Mouse (Mus musculus) intestine, embryonic 16.5 days (tissue): ENCODE data around the gene Creb3l1. TPM values are rescaled to one million over a fixed set of nuclear protein-coding genes. Genes with fewer than 3 reads are reported as not detected.

ENCODE experiments used
- ATAC-seq: fragments of 200-750 bp; cut with Nextera tagmentation; 2 replicates; pipeline ENCODE4 v1.8.0; 2017; ENCODE audit warnings: moderate TSS enrichment, moderate library complexity
- H3K27ac ChIP-seq: fragments of 300-500 bp; sonication (generic); 2 replicates; pipeline ENCODE4 v1.5.1; 2014; ENCODE audit warnings: mild to moderate bottlenecking, low read length
- H3K27me3 ChIP-seq: fragments of 300-500 bp; sonication (generic); replicated peaks from 2 replicates; pipeline ENCODE4 v1.6.1; 2014; ENCODE audit warnings: low read length, control low read depth, mixed read lengths; ENCODE audit not compliant: control insufficient read depth, insufficient read depth
- H3K36me3 ChIP-seq: fragments of 300-500 bp; sonication (generic); 2 replicates; pipeline ENCODE4 v1.6.1; 2014; ENCODE audit warnings: low read length, control low read depth; ENCODE audit not compliant: control insufficient read depth, insufficient read depth
- H3K4me1 ChIP-seq: fragments of 300-500 bp; sonication (generic); 2 replicates; pipeline ENCODE4 v1.6.1; 2014; ENCODE audit warnings: low read length, control low read depth, mixed read lengths; ENCODE audit not compliant: control insufficient read depth, insufficient read depth
- H3K4me2 ChIP-seq: fragments of 300-500 bp; sonication (generic); 2 replicates; pipeline ENCODE4 v1.6.1; 2014; ENCODE audit warnings: low read depth, low read length, control low read depth
- H3K4me3 ChIP-seq: fragments of 300-500 bp; sonication (generic); 2 replicates; pipeline ENCODE4 v1.5.1; 2014; ENCODE audit warnings: mild to moderate bottlenecking, low read length
- H3K9ac ChIP-seq: fragments of 300-500 bp; sonication (generic); 2 replicates; pipeline ENCODE4 v1.6.1; 2014; ENCODE audit warnings: low read depth, low read length
- H3K9me3 ChIP-seq: fragments of 300-500 bp; sonication (generic); 2 replicates; pipeline ENCODE4 v1.6.1; 2016; ENCODE audit warnings: low read length, control low read depth; ENCODE audit not compliant: control insufficient read depth
- WGBS: fragments of 180-500 bp; shearing (Covaris S2); extraction: QIAGEN DNeasy Blood & Tissue Kit; methylation state at CpG from one replicate; pipeline ENCODE4 v1.1.7; 2014; 5-methylcytosine and 5-hydroxymethylcytosine counted together
- polyA plus RNA-seq: library from polyadenylated mRNA; unstranded; fragments of >200 nt; fragmentation: Nextera tagmentation; extraction: Ambion mirVana; gene quantifications from 2 replicates; pipeline ENCODE4 v1.2.1, GENCODE M21; 2015

Gene Creb3l1
- polyA plus RNA-seq, 1 experiment from 2014 or later, result 16.6 TPM

GRCm38 (mm10) chr2:91989750-91990149, 34.6 kb downstream of the Creb3l1 start:
- ATAC-seq, result no peak
- H3K4me2 ChIP-seq, result no peak overlapping the region
- H3K9ac ChIP-seq, result no peak overlapping the region
- no peak overlapping the region for H3K4me3 ChIP-seq
- H3K9me3 ChIP-seq, result no peaks in the 10 kb centered on the region
- H3K27me3 ChIP-seq, result no peaks in the 10 kb centered on the region
- H3K4me1 ChIP-seq, result peaks cover 7% of the 10 kb centered on the region
- H3K36me3 ChIP-seq, result peaks cover 11% of the 10 kb centered on the region; the same call in 1 of the 2 replicates
- no peak overlapping the region for H3K27ac ChIP-seq

- Histone ChIP-seq H3K9me3 (no peaks in the 10 kb centered on the region), H3K4me2 (no peak overlapping the region), H3K27me3 (no peaks in the 10 kb centered on the region), H3K36me3 (peaks cover 11% of the 10 kb centered on the region; the same call in 1 of the 2 replicates), H3K4me1 (peaks cover 15% of the 10 kb centered on the region), H3K9ac (no peak overlapping the region), H3K4me3 (no peak overlapping the region), H3K27ac (no peak overlapping the region)
- 0% methylated on average over 3 of the region's 3 CpGs for WGBS
- no peak for ATAC-seq
Measured at GRCm38 (mm10) chr2:91987542-91987941, 36.8 kb downstream of the Creb3l1 start.

GRCm38 (mm10) chr2:91986071-91986470, 38.2 kb downstream of the Creb3l1 start:
- no peaks in the 10 kb centered on the region for H3K9me3 ChIP-seq
- no peak overlapping the region for H3K4me3 ChIP-seq
- WGBS, result 17% methylated on average over 5 of the region's 5 CpGs
- H3K9ac ChIP-seq, result peak overlapping the region; percentile 18; the same call in 1 of the 2 replicates
- peak overlapping the region; percentile 8; the same call in 1 of the 2 replicates for H3K27ac ChIP-seq
- H3K27me3 ChIP-seq, result no peaks in the 10 kb centered on the region
- ATAC-seq, result peak; percentile 45
- H3K36me3 ChIP-seq, result peaks cover 11% of the 10 kb centered on the region; the same call in 1 of the 2 replicates
- H3K4me2 ChIP-seq, result no peak overlapping the region
- peaks cover 15% of the 10 kb centered on the region for H3K4me1 ChIP-seq

- Histone ChIP-seq H3K4me1 (peaks cover 15% of the 10 kb centered on the region), H3K27ac (peak overlapping the region; percentile 95), H3K36me3 (peaks cover 2% of the 10 kb centered on the region; the same call in 1 of the 2 replicates), H3K9me3 (no peaks in the 10 kb centered on the region), H3K9ac (peak overlapping the region; percentile 62; the same call in 1 of the 2 replicates), H3K27me3 (no peaks in the 10 kb centered on the region), H3K4me2 (peak overlapping the region; percentile 48; the same call in 1 of the 2 replicates), H3K4me3 (0 out of 2 replicates have a peak overlapping the region, but pooled peaks have one; percentile 18)
- ATAC-seq, result 0 out of 2 replicates have a peak, but pooled peaks have one; percentile 0
- 37% methylated on average over 9 of the region's 9 CpGs for WGBS
Measured at GRCm38 (mm10) chr2:91984906-91985525, 39.3 kb downstream of the Creb3l1 start.

- H3K27ac ChIP-seq, result peak overlapping the region; percentile 95
- H3K4me1 ChIP-seq, result peaks cover 15% of the 10 kb centered on the region
- H3K36me3 ChIP-seq, result no peaks in the 10 kb centered on the region
- H3K4me2 ChIP-seq, result peak overlapping the region; percentile 48
- peak overlapping the region; percentile 18; the same call in 1 of the 2 replicates for H3K4me3 ChIP-seq
- 4% methylated on average over 11 of the region's 13 CpGs for WGBS
- H3K27me3 ChIP-seq, result no peaks in the 10 kb centered on the region
- peak overlapping the region; percentile 62 for H3K9ac ChIP-seq
- no peaks in the 10 kb centered on the region for H3K9me3 ChIP-seq
- ATAC-seq, result peak; percentile 96
Measured at GRCm38 (mm10) chr2:91984439-91984838, 39.9 kb downstream of the Creb3l1 start.

GRCm38 (mm10) chr2:91980830-91981229, 43.5 kb downstream of the Creb3l1 start:
- H3K36me3 ChIP-seq, result no peaks in the 10 kb centered on the region
- H3K27ac ChIP-seq, result no peak overlapping the region
- 57% methylated on average over 5 of the region's 5 CpGs for WGBS
- no peak overlapping the region for H3K4me2 ChIP-seq
- no peaks in the 10 kb centered on the region for H3K9me3 ChIP-seq
- no peak overlapping the region for H3K4me3 ChIP-seq
- H3K9ac ChIP-seq, result no peak overlapping the region
- peaks cover 13% of the 10 kb centered on the region for H3K27me3 ChIP-seq
- no peak for ATAC-seq
- H3K4me1 ChIP-seq, result peaks cover 25% of the 10 kb centered on the region

- Histone ChIP-seq H3K36me3 (no peaks in the 10 kb centered on the region), H3K4me1 (peaks cover 29% of the 10 kb centered on the region), H3K9ac (no peak overlapping the region), H3K4me3 (no peak overlapping the region), H3K27ac (no peak overlapping the region), H3K9me3 (no peaks in the 10 kb centered on the region), H3K4me2 (no peak overlapping the region), H3K27me3 (peaks cover 19% of the 10 kb centered on the region)
- 31% methylated on average over 4 of the region's 4 CpGs for WGBS
- no peak for ATAC-seq
Measured at GRCm38 (mm10) chr2:91980245-91980644, 44.1 kb downstream of the Creb3l1 start.

GRCm38 (mm10) chr2:91978547-91978946, 45.8 kb downstream of the Creb3l1 start:
- Histone ChIP-seq H3K9ac (no peak overlapping the region), H3K4me1 (peaks cover 16% of the 10 kb centered on the region), H3K27ac (no peak overlapping the region), H3K4me3 (no peak overlapping the region), H3K27me3 (peaks cover 29% of the 10 kb centered on the region), H3K9me3 (no peaks in the 10 kb centered on the region), H3K4me2 (no peak overlapping the region), H3K36me3 (no peaks in the 10 kb centered on the region)
- 35% methylated on average over 2 of the region's 2 CpGs for WGBS
- peak; percentile 15; the same call in 1 of the 2 replicates for ATAC-seq

- H3K27me3 ChIP-seq, result peaks cover 29% of the 10 kb centered on the region
- no peak overlapping the region for H3K9ac ChIP-seq
- 74% methylated on average over 4 of the region's 4 CpGs for WGBS
- no peak for ATAC-seq
- no peak overlapping the region for H3K4me3 ChIP-seq
- H3K36me3 ChIP-seq, result no peaks in the 10 kb centered on the region
- H3K27ac ChIP-seq, result no peak overlapping the region
- peaks cover 16% of the 10 kb centered on the region for H3K4me1 ChIP-seq
- H3K9me3 ChIP-seq, result no peaks in the 10 kb centered on the region
- no peak overlapping the region for H3K4me2 ChIP-seq
Measured at GRCm38 (mm10) chr2:91977960-91978359, 46.3 kb downstream of the Creb3l1 start.
